Mouse (Mus musculus) CD4-positive helper T cell, adult 2 months (primary cell): ENCODE measurements around the gene Il10.

Source experiments
- DNase-seq: peaks from one replicate; pipeline ENCODE4 v3.0.0-alpha.2; 2012; ENCODE audit warnings: low read depth, missing footprints, low spot score

Il10 gene

DNA sequence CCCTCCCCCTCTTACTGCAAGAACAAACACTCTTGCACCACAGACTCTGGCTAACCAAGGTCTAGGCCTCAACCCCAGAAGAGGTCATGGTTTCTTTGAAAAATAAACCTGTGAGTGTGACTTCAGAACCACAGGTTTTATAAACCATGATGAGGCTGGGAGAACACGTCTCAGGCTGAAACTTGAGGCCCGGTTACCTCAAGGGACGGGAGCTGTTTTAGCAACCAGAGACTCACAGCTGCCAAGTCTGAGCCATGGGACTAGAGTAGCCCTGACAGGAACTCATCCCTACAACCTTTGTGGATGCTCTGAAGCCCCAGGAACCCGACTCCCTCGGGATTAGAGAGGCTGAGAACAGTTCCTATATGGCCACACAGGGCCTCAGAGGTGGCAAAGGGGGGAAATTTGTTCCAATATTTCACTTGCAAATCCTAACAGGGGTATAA is 29.7 kb downstream of the Il10 start:
- peak; percentile 21 for DNase-seq

DNA sequence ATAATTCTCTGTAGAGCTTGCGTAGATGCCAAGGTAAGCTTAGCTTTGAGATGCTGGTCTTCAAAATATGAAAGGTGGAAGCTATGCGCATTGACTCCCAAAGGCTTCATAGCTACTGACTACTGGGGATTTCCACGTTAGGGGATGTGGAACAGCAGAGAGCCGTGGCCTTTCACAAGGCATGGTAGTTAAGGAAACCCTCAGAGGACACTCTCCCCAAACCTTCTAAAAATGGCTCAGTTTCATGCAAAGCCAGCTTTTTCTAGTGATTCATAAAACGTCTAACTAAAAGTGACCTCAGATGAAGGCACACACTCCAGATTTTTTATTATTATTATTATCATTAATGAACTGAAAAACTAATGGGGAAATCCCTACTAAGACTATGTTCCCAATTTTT is 30.4 kb downstream of the Il10 start:
- no peak for DNase-seq

DNA sequence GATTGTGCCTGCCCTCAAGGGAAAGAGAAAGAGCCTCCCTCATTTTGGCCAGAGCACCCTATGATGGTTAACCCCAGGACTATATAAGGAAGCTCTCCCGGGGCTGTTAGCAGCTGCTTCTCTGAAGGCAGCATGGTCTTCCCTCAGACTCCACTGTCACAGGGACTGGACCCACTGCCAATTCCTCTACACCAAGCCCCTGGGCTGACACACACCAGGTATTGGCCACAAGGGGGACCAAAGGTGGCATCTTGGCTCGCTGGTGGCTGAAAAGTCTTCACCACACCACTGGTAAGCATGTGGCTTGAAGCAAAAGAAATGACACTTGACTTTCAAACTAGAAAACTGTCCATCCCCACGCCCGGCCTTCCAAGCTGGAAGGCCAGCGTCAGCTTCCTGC is 31.0 kb downstream of the Il10 start:
- no peak for DNase-seq

DNA sequence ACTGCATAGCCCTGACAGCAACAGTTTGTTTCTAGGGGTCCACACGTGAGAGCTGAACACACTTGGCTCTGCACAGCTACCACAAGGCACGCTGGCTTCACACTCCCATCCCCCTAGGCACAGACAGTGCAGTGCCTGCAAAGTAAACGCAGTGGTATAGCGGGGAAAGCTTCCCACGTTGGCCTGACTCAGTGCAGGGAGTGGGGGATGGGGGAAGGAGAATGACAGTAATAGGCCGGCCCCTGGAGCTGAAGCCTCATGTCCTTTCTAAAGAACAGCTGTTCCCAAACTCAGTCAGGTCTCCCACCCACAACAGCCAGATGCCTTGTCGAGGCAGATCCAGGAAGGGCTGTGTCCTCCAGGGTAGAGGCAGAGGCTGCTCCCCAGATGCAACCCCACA is 31.4 kb downstream of the Il10 start:
- DNase-seq = no peak

DNA sequence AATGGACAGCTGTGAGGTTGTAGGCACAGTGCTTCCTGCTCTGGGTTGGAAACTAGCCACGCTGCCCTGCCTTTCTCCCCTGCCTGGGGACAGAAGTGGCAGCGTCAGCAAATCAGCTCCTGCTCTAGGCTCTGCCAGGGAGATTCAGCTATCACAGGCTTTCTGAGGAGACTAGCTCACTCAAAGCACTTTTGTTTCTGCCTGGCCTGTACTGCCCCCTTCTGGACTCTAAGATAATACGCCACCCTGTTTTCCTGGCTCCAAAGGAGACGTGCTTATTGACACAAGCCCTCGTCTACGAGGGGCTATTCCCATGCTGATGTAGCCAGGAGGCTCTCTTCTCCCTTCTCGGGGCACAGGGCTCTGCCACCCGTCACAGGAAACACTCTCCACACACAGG is 33.6 kb downstream of the Il10 start:
- peak; percentile 67 for DNase-seq

DNA sequence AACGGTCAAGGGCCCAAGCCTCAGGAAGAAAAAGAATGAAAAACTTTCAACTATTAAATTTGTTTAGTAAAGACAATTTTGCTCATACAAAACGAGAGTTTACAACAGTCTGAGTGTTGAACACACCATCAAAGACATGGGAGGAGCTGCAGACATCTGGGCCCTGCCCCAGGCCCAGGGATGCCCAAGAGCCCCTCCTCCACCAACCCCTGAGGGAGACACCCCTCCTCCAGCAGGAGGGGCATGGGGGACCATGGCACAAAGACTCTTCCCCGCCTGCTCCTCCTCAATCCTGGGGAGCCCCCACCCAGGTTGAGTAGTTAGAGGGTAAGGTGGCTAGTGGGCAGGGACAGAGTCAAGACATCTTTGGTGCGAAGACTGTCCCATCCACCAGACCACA is 34.0 kb downstream of the Il10 start:
- DNase-seq = no peak

DNA sequence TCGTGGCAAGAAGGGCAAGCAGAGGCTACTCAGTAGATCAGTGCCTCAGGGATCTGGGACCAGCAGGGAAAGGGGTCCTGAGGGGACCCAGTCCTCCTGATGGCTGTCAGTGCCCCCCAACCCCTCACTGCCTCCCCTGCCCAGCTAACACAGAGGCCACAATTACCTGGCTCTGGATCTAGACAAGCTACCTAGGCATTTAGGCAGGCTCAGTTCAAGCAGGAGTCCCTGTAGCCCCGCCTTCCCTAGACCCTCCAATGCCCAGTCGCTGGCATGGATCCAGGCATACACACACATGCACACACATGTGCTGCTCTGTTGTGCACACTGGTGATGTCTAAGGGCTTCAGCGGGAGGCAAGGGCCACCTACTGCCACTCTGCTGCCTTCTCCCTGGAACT is 34.6 kb downstream of the Il10 start:
- DNase-seq = no peak

DNA sequence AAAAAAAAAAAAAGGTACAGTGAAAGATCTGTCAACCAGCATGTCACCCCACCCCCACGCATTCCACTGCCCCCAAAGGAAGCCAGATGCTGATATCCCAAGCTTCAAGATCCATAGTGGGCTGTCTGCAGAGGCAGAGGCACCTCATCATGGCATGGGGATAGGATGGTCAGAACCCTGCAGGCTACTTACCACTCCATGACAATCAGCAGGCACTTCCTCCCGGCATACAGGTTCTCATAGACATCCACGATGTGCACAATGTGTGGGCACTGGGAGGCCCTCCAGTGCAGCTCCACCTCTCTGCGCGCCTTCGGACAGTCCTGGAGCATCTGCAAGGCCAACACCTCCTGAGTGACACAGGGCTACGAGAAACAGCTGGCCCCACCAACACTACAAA is 38.8 kb downstream of the Il10 start:
- DNase-seq = no peak

DNA sequence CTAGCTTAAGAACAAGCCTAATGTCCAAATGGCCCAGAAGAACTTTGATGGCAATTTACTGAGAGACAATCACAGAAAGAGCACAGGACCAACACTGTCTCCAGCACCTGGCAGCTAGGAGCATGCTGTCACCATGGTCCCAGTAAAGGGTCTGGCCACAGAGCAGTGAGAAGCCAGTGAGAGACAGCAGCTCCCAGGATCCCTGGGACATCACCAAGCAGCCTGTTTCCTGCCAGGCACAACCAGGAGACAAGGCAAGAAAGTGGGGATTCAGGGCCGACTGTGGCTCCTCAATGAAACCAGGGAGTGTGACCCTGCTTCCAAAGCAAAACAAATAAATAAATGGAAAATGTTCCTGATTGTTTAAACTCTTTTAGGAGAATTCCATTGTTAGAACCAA is 39.8 kb downstream of the Il10 start:
- DNase-seq = no peak

DNA sequence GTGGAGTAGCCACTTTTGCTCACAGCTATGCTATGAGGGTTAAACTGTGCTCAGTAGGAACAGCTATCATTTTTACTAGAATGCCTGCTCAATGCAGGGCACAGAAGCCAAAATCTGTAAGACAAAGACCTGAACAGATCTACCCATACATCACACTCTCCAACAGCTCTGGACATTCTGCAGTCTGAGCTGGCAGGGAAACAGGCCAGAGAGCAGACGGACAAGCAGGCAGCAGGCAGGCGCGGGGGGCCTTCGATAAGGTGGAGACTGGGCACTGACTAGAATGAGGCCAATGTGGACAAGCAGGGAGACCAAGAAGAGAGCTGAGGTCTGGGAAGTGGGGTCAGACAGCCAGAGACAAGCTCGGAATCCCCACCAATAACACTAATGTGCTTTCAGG is 40.2 kb downstream of the Il10 start:
- no peak for DNase-seq

DNA sequence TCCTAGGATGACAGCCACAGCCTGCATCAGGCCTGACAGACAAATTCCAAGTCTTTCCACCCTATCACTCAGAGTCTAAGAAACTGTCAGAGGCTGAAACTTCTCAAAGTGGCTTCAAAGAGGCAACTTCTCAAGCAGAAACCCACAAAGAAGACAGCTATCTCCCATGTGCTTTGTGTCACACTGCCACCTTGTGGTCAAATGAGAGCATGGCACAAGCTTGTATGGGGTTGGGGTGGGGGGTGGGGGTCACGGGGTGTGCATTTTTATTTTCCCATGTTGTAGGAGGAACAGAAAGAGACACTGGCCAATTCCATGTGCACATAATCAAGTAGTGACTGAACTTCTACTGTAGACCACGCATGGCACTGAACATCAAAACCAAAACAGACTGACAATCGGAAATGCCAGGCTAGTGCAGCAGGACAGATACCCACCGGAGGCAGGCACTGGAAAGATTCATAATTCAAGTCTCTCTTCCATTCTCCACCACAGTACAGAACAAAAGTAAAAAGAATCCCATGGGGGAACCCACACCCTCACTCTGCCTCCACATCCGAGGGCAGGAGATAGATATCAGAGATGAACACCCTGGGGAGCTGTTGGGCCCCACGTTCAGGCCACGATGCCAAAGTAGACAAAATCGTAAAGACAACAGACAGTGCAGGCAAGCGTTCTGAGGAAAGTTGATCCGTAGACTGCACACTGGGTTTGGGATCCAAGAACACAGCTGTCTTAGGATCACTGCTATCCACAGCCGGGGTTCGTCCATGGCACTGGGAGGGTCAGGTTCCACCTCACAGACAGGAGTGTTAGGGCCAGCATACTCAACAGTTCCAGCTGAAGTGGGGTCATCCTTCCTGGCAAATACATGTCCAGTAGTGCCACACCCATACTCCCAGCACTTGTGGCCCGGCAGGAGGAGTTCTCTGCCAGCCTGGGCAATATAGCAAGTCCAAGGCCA is 40.9 kb downstream of the Il10 start:
- DNase-seq = peak; percentile 69

DNA sequence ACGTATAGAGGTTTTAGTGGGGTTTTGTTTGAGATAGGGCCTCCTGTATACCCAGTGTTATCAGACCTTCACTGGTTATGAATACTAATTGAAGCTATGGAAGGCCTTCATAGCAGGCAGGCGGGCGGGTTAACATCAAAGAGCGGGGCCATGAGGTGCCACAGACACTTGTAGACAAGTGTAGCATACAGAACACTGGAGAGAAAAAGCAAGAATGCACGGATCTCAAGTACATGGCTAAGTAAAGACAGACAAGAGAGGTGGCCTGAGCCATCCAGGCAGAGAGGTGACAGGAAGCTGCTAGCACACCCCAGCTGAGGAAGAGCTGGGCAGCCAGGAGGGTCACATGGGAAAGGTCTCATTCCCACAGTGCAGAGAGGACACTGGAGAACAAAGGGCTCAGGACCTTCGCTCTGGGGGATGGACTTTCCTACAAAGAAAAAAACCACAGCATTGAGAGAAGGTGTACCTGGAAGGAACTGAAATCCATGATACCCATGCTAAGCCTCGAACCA is 42.2 kb downstream of the Il10 start:
- no peak for DNase-seq

DNA sequence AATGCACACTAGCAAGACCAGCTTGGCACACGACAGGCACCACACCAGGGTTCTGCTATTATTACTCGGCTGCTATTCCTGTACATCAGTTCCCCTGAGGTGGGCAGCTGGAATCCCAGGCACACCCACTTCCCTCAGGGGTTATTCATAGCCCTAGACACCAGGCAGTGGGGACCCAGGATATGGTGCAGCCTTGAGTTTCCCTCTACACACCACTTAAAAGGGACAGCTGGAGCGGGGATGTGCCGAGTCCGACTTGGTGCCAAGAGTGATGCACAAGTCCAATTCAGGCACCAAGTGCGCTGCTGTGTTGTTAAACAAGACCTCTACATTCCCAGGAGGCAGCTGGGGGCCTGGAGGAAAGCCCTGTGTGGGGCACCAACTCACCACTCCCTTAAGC is 43.2 kb downstream of the Il10 start:
- no peak for DNase-seq

DNA sequence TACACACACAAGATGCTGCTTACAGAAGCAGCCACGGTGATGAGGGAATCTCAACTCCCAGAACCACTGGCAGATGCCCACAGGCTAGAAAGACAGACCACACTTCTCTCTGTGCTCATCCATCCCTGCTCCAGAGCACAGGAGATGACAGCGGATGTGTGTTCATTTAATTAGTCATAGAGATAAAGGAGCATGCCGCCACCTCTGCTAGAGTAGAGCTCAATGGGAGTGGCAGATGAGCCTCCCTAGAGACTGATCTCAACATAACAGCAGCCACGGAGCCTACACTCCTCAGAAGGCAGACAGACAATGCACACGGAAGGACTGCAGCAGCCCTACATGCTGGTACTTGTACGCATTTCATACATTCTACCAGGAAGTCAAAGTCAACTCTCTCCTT is 44.6 kb downstream of the Il10 start:
- no peak for DNase-seq

DNA sequence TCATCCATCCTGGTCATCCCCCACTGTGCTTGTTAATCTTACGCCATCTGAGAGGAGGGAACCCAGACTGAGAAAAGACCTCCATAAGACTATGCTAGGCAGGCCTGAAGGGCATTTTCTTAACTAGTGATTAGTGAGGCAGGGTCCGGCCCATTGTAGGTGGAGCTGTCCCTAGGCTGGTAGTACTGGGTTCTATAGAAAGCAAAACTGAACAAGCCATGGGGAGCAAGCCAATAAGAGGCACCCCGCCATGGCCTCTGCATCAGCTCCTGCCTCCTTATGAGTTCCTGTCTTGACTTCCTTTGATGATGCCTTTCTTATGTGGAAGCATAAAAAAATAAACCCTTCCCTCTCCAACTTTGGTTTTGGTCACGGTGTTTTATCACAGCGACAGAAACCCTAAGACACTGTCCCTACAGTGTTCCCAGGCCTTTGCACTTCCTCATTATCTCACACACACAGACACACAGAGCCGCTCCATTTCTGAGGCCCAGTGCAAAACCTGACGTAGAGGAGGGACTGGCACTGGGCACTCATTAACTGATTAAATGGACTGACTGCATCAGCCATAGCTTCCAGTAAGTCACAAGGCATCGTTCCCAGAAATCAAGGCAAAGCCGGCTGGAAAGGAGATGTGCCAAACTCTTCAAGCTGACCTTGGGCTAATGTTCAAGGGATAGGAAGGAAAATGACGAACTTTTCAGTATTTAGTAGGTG is 48.5 kb downstream of the Il10 start:
- DNase-seq = no peak

DNA sequence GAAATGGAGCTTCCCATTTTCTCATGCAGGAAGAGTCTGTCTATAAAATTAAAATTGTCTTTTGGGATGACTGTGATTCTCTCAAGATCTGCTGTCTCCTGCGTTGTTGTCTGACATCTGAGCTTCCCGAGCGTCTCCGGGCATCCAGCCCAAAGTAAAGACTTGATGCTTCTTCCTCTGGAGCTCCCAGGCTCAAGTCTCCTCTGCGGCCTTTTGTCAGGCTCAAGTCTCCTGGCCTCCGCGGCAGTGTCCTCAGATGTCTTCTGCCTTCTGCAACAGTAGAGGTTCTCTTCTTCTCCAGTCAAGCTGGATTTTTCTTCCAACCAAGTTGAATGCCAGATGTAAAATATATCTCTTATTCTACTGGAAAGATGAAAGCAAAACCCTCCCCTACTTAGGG is 49.4 kb downstream of the Il10 start:
- DNase-seq = no peak

DNA sequence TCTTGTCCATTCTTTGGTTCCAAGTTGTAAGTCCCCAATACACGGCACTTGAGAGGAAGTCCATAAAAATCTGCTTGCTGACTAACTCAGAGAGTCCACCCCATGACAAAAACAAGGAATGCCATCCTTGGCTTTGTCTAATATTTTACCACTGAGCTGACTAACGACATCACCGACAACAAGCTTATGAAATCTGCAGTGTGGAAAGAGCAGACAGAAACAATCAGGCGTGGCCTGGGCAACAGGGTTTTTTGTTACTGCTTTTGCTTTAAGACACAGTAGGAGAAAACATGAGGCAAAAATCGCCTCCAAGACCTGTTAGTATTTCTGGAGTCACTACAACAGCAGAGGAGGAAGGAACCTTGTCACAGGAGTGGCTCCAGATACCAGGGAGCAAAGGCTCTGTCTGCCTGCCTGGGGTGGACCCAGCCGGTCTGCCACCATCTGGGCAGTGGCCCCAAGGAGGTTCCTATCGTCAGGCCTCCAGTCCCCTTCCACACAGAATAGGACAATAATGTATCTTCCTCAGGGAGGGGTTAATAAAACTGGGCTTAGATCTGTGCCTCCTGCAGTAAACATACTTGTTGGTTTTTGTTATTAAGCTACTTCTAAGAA is 52.8 kb downstream of the Il10 start:
- DNase-seq = no peak

DNA sequence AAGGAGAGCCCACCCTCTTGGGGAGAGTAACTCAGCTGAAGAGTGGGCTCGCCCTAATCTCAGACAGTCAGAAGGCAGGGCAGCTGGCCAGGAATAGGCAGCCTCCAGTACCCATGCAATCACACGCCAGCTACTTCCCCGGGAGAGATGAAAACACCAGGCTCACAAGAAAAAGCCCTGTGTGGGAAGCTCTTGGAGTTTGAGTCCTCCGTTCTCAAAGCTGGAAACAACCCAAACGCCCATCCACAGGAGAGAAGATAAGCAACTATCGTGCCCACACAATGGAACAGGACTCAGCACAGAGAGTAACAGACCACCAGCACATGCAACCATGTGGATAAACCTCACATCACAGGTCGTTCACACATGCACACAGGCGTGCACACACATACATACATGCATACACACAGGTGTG is 54.9 kb downstream of the Il10 start:
- no peak for DNase-seq
